Mouse (Mus musculus) spleen, adult 12 weeks (tissue): ENCODE results near the gene Eif3g.

Source experiments
- DNase-seq: peaks from one replicate; pipeline ENCODE4 v3.0.0; 2022; ENCODE audit warnings: low spot score

Eif3g gene

GRCm38 (mm10) chr9:20888386-20888765 is 10.0 kb downstream of the Eif3g start:
- no peak for DNase-seq

DNA sequence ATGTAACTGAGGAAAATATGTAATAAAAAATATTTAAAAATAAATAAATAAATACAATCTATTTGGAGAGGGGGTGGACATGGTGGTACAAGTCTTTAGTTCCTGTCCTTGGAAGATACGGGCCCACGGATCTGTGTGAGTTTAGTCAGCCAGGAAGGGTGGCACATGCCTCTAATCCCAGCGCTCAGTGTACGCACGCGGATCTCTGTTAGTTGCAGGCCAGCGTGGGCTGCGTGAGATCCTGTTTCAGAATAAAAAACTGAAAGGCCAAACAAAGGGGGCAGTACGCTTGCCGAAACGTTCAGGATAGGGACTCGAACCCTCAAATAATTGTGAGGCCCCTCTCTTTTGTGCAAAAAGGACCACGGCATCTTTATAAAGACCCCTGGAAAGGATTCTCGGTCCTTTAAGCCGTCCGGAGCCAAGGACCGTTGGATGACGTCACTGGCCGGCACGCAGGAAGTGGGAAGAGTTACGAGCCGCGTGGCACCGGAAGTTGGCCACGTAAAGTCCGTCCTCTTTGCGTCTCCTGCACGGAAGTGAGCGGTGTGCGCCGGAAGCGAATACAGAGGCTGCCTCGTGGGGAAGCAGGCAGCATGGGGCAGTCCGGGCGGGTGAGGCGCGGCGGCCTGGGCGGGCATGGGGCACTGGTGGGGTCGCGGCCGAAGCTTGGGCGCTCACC is 10.6 kb downstream of the Eif3g start, which contains the start of gene Ppan:
Ppan (plus strand) TSS at position 472 of the 682 bp plus-strand sequence.
- DNase-seq = peak; percentile 85

DNA sequence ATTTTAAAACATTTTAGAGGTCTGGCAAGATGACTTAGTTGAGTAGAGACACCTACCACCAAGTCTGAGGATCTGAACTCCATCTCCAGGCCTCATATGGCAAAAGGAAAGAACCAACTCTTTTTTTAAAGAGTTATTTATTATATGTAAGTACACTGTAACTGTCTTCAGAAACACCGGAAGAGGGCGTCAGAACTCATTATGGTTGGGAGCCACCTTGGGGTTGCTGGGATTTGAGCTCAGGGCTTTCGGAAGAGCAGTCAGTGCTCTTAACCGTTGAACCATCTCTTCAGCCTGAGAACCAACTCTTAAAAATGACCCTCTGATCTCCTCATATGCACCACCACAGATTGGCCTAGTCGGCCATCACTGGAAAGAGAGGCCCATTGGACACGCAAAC is 11.2 kb downstream of the Eif3g start:
- DNase-seq = no peak

GRCm38 (mm10) chr9:20886563-20886962 is 11.9 kb downstream of the Eif3g start:
- DNase-seq = no peak

DNA sequence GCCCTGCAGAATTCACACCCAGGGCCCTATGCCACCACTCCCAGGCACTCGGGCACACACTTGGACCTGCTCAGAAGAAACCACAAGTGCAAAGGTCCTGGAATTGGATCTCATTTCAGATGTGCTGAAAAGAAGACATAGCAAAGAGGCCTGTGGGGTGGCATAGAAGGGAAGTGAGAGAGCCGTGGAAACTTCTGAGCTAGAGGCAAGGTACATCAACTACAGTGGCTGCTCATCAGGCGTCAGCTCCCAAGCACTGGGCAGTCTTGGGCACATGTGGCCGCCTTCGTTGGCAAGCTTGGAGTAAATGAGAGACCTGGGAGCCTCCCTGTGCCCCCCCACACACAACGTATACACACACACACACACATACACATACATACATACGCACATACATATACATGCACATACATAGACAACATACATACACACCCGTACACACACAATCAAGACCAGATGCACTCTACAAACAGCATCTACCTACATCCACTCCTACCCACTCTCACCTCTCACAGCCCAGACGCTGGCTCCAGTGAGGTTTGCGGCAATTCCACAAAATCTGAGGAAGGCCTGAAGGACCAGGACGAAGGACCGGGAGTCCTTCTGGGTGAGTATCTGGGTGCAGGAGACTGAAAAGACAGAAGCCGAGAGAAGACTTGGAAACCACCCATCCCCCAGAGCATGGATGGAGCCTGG is 19.2 kb downstream of the Eif3g start, which contains the start of gene Angptl6:
Angptl6 (minus strand) TSS at position 631 of the 696 bp plus-strand sequence.
- DNase-seq = no peak

DNA sequence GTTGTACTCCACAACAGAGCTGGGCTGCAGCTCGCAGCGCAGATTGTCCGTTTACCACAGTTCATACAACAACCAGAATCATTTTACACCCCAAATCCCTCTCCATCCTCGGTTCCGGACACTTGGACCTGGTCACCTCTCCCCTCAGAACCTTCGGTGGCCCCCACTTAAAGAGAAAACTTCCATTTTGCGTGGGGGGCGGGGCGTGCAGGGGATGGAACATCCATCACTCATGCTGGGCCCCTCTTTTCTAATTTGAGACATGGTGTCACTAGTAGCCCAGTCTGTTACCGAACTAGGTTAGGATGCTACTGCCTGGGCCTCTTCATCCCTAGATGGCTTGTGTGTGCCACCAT is 19.7 kb downstream of the Eif3g start:
- no peak for DNase-seq

DNA sequence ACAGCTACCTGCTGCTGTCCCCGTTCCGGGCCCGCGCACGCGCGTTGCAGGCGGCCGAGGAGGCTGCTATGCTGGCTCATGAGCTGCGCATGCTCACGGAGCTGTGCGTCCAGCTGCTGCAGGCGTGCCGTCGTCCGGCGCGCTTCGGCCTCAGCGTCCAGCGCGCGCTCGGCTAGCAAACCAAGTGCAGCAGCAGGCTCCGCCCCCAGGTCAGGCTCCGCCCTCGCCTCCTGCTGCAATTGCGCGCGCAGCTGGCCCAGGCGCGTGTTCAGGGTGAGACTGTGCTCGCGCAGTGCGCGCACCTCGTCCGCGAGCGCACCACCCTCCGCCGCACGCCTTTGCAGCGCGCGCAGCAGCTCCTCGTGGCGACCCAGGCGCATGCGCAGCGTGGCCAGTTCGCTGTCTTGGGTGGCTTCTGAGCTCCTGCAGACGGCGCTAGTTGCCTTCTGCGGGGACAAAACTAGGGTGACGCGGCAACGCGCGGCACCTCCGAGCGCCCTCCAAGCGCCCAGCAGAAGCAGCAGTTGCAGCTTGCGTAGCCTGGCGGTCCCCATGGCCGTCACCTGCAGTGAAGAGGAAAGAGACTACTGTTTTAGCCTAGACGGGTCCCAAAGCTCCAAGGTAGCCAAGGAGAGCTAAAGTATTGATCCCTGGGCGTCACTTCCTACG is 20.2 kb downstream of the Eif3g start:
- peak; percentile 99 for DNase-seq

GRCm38 (mm10) chr9:20877118-20878040 is 21.0 kb downstream of the Eif3g start:
- no peak for DNase-seq

DNA sequence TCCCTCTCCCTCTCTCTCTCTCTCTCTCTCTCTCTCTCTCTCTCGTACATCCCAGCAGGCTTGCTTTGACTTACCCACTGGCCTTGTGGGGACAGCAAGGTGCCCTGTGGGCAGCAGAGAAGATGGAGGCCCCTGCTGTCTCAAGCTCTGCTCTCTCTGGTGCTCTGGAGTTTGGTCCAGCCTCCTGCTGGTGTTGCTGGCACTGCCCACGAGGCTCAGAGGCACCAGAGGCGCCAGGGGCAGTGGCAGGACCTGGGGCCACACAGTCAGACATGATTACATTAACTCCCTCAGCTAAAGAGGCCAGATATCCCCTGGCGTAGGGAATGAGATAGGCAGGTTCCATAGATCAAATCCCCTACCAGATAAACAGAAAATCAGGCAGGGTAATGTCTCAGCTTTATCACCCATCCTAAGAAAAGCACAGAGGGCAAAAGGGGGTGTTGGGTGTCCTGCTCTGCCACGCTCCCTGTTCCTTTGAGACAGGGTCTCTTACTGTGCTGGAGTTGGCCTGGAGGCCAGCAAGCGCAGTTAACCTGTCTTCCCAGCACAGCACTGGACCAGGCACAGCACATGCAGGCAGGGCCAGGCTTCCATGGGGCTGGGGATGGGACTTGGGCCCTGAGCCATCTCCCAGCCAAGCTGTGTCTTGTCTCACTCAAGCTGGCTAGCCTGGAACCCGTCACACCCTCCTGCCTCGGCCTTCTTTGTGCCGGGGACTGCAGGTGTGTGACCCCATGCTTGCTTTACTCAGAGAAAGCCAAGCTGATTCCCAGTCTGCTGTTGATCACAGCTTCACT is 21.9 kb downstream of the Eif3g start:
- DNase-seq = no peak

- DNase-seq = no peak
Observed at GRCm38 (mm10) chr9:20875021-20875790, 23.2 kb downstream of the Eif3g start.

GRCm38 (mm10) chr9:20873521-20873920 is 24.9 kb downstream of the Eif3g start:
- DNase-seq = no peak

DNA sequence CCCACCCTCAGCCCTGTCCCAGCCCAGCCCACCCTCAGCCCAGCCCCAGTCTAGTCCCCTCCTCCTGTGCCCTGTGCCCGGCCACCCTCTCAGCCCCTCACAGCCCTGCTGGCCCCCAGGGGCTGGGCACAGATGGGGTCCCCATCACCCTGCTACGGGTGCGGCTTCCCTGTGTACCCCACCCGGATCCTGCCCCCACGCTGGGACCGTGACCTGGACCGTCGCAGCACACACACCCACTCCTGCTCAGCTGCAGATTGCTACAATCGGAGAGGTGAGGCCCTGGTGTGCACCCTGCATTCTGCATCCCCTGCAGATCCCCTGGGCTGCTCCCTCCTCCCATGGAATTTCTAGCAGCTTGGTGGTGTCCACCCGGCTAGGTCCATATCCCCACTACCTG is 25.4 kb downstream of the Eif3g start:
- DNase-seq = no peak

- DNase-seq = no peak
Observed at GRCm38 (mm10) chr9:20870211-20871173, 27.9 kb downstream of the Eif3g start.

DNA sequence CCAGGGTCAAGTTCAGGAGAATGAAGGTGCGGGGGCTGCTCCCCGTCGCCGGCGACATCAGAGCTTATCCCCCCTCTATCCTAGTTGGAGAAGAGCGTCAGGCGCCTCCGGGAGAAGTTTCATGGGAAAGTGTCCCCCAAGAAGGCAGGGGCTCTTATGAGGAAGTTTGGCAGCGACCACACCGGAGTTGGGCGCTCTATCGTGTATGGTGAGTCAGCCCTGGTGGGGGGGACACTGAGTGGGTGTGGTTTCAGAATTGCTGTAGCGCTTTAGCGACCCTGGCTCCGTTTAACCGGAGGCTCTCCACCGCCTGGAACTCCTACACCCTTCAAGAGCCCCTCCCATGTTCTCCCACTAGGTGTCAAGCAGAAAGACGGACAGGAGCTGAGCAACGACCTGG is 29.2 kb downstream of the Eif3g start:
- DNase-seq = no peak

- no peak for DNase-seq
Observed at GRCm38 (mm10) chr9:20868448-20869001, 29.9 kb downstream of the Eif3g start, which contains the start of gene A230050P20Rik. TSS of gene A230050P20Rik (plus strand) at chr9:20868642.

DNA sequence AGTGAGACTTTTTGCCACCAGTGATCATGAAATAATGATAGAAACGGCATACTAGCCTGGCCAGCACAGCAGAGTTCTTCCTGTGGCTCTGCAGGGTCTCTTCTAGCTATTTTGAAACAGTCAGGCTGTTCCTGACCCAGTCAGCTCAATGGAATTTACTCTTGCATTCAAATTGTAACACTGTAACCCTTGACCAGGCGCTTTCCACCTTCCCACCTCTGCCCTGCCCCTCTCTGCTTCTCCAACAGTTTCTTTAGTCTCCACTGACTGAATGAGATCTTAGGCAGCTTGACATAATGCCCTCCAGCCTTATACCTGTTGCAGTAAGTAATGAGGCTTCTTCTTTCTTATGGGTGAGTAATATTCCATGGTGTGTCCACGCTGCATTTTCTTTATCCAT is 31.5 kb downstream of the Eif3g start:
- DNase-seq = no peak

DNA sequence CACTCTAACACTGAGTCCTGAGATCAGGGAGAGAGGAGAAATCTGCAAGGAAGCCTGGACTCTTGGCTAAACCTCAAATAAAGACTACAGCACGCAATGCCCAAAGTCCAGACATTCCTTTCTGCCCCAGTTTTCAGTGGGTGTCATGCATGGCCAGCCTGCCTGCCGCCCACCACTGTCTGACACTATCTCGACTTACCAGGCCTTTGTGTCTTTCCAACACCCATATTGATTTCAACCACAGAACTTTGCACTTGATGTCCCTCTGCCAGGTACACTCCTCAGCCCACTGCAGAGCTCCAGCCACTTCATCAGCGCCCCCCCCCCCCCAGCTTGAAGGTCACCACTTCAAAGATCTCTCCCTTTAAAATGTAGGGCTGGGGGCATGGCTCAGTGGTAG is 36.2 kb downstream of the Eif3g start:
- no peak for DNase-seq

GRCm38 (mm10) chr9:20861821-20862220 is 36.6 kb downstream of the Eif3g start:
- DNase-seq = no peak

- DNase-seq = no peak
Observed at GRCm38 (mm10) chr9:20859926-20860325, 38.5 kb downstream of the Eif3g start.
